Mouse (Mus musculus) layer of hippocampus, adult 18-20 months (tissue): ENCODE data around the gene Ankrd33b. TPM values are rescaled to one million over a fixed set of nuclear protein-coding genes. Genes with fewer than 3 reads are reported as not detected.
A peak's percentile ranks its signal among the peaks of the same experiment; 100 is the strongest.

Experiments
- DNase-seq, 2 experiments: peaks; one replicate each; pipeline ENCODE4 v3.0.0; 2022; ENCODE audit warnings: low spot score in 2 of 2
- total RNA-seq, 2 experiments: library from RNA; stranded (reverse); gene quantifications; 2 replicates each; pipeline ENCODE4 v1.2.3; 2021

The Ankrd33b gene
- total RNA-seq, 2 experiments from 2014 or later = 61.6 to 66.7 TPM

- no peak for DNase-seq
Measured at GRCm38 (mm10) chr15:31369125-31369612, 1.6 kb upstream of the Ankrd33b start.

DNA sequence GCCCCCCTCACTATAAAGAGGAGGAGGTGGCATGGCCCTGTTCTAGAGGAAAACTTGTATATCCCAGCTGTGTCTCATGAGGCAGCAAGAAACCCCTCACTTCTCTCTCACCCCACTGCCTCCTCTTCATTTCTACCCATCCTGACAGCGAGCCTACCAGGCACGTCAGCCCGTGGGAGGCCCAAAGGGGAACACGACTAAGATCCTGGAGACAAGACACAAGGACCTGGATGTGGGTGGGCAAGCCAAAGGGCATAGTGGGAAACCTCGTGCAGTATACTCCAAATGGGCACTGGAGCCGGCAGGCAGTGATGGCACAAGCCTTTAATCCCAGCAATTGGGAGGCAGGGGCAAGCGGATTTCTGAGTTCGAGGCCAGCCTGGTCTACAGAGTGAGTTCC is 1.0 kb upstream of the Ankrd33b start:
- DNase-seq = no peak

DNA sequence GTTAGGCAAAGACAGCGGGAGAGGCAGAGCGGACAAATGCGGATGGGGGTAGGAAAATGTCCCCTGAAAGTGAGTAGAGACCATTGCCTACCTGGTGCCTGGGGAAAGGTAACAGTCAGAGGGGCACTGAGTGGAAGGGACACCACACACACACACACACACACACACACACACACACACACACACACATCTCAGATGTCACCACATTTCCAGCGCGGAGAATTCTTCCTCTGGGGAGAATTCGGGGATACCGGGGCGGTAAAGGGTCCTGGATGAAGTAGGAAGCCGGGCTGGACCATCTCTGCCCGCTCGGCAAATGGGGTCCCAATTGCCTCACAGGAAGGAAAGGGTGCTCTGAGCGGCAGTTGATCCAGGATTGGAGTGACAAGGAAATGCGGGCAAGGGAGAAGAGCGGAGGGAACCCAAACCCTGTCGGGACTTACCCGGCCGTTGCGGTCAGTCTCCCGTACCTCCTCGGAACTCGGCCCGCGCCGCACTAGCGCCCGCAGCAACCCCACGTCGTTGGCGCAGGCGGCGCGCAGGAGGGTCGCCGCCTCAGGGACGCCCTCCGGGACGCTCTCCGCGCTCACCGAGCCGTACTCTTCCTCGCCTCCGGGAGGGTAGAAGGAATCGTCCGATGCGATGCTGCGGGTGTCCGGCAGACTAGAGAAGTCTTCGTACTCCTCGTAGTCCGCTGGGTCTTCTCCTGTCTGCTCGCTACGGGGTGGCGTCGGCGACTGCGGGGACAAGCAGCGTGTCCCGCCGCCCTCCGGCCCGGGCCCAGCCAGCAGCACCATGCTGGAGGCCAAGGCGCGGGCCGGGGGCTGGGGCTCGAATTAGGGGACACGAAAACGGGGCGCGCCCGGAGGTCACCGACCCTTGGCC is 688 bp downstream of the Ankrd33b start:
- DNase-seq = no peak

GRCm38 (mm10) chr15:31365720-31366591 is 1.6 kb downstream of the Ankrd33b start:
- no peak for DNase-seq

DNA sequence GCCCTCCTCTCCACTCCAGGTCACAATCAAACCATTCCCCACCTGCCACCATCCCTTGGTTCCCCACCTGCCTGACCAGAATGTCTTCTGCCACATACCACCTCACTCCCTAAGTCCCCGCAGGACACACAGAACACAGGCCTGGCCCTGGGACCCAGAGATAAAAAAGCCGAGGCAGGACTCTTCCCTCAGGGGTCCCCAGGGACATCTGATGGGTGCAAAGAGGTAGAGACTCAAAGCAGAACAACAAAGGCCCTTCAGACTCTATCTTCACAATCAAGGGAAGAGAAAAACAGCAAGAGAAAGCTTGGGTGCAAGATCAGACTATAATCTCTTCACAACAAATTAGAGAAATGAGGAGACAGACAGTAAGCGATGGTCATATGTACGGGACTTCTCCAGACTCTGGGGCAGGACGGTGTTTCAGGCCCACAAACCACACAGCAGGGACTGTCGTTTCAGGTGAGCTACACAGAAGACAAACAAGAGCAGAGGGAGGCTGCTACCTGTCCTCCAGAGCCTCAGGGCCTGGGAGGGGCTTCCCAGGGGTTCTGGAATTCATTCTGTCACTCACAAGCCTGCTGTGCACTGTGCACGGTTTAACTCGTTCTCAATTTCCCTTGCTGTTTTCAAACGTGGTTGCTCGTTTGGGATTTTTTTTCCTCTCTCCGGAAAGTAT is 2.3 kb downstream of the Ankrd33b start:
- no peak for DNase-seq

GRCm38 (mm10) chr15:31364396-31364795 is 3.1 kb downstream of the Ankrd33b start:
- DNase-seq = no peak

DNA sequence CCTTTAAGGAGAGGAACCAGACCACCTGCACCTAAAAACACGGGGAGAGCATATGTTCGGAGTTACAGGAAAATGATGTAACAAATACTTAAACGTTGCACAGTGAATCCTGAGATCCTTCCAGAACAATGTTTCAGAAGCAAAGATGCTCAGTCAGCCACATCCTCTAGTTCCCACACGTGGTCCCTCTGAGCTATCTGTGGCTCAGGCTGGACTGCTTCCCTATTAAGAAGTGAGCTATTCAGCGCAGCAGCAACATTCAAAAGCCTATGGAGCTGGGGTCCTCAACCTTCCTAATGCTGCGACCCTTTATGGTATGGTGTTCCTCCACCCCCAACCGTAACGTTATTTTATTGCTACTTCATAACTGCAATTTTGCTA is 3.6 kb downstream of the Ankrd33b start:
- no peak for DNase-seq

DNA sequence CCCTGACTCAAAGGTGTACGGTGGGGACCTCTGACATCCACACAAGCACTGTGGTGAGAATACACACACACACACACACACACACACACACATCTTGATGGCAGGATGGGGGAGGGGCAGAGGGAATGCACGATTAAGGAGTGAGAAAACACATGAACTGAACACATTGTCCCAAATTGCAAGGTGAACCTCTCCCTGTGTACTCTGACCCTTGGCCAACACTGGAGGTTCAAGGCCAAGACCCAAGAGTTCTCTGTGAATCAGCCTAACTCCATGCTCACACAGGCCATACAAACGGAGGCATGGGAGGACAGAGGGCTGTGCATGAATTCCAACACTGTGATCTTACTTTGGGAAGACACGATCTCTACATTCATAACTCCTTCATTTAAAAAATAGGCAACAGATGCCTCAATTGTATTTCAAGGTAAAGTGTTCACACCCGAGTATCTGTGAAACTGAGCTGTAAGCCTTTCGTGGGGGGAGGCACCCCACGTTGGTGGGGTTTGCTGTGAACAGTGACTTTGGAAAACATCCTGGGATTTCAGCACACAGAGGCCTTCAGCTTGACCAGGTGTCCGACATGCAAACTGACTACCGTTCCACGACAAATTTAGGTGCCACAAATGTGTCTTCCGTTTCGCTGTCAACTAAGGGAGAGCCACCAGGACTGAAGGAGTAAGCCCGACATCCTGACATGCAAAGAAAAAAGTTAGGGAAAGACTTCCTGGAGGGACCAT is 4.1 kb downstream of the Ankrd33b start:
- no peak for DNase-seq

DNA sequence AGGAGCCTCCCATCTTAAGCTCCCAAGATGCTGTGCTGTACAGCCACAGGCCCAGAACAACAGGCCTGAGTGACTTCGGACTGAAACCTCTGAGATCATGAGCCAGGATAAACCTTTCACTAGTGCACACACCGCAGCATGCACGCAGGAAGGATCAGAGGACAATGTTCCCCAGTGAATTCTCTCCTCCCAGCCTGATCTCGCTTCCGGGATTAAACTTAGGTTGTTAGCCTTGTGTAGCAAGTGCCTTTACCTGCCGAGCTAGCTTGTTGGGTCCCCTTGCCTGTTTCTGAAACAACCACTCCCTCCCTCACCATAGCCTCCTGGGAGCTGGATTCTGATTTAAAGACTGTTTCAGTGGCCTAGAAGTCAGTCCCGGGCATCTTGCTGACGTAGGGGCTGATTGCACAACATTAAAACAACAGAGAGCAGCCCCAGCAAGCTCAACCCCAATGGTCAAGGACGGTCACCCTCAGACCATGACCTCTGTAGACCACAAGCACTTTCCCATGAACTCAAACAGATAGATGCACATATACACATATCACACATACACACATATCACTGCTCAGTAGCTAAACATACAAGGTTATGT is 6.2 kb downstream of the Ankrd33b start:
- no peak for DNase-seq

- DNase-seq = no peak
Measured at GRCm38 (mm10) chr15:31360593-31360992, 6.9 kb downstream of the Ankrd33b start.

DNA sequence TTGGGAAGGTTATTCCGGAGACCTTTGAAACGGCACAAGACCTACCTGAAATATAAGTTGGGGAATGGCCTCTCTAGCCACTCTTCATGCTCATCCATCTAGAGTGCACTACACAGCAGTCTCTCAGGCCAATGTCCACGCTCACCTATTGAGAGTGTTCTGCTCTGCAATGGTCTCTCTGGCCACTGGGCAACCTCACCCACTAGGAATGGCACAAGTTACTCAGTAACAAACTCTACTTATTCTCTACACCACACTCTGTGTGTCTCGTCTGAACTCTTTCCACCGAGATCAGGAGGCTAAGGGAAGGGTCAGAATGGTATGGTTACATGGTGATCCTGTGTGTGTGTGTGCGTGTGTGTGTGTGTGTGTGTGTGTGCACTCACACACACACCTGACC is 7.7 kb downstream of the Ankrd33b start:
- DNase-seq = no peak

GRCm38 (mm10) chr15:31352494-31353279 is 14.8 kb downstream of the Ankrd33b start:
- peak in 1 of 2 experiments; percentile 13 for DNase-seq

- peak in 1 of 2 experiments; percentile 24 for DNase-seq
Measured at GRCm38 (mm10) chr15:31349810-31350341, 17.6 kb downstream of the Ankrd33b start.

- DNase-seq = peak in 1 of 2 experiments; percentile 26
Measured at GRCm38 (mm10) chr15:31349046-31349445, 18.5 kb downstream of the Ankrd33b start.

- DNase-seq = no peak
Measured at GRCm38 (mm10) chr15:31348241-31348640, 19.3 kb downstream of the Ankrd33b start.

DNA sequence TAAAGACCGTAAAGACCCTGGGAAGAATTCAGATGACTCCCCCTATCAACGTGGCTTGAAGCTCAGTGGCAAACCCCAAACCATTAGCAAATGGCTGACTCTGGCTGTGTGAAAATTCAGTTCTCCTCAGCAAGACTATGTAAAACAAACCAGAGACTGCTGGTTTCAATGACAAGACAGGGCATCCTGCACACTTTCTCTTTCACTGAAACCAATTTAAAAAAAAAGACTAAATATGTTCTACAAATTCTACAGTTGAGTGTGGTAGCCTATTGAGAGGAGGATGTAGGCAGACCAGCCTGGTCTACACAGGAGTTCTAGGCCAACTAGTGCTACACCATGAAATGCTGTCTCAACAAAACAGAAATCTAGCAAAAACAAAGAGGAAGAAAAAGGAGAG is 21.0 kb downstream of the Ankrd33b start:
- no peak for DNase-seq

GRCm38 (mm10) chr15:31345366-31345765 is 22.2 kb downstream of the Ankrd33b start:
- DNase-seq = peak in 1 of 2 experiments; percentile 18

DNA sequence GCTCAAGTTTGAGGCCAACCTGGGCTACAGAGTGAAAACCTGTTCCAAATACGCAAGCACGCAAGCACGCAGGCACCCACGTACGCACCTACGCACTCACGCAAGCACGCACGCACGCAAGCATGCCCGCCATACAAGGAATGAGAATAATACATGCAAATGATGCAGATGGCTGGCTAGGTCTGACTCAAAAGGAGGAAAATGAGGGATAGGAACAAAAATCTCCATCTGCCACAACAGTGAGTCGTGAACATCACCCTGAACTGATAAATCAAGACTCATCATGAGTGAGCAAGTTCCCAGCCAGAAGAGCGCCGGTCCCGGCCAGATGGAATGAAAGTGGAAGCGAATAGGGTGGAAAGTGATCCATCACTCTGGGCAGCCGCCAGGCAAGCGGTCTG is 22.7 kb downstream of the Ankrd33b start:
- peak; percentile 82 to 89 for DNase-seq

- DNase-seq = no peak
Measured at GRCm38 (mm10) chr15:31343602-31344001, 23.9 kb downstream of the Ankrd33b start.
